Mouse (Mus musculus): ENCODE results near the gene Pnmal1. TPM values are rescaled to one million over a fixed set of nuclear protein-coding genes. Genes with fewer than 3 reads are reported as not detected.

Gene Pnmal1
- total RNA-seq (2022) = not detected

- no peak for DNase-seq (ENCODE audit: low spot score)
These were observed at the start of gene Pnmal1 for GRCm38 (mm10) chr7:16959539-16960187. Pnmal1 (plus strand) TSS chr7:16959679.

- DNase-seq (ENCODE audit: low spot score) = no peak
These were observed 49.6 kb upstream of the Pnmal1 start for GRCm38 (mm10) chr7:16909909-16910308.

GRCm38 (mm10) chr7:16911904-16912303 lies 47.6 kb upstream of the Pnmal1 start:
- DNase-seq (ENCODE audit: low spot score) = no peak

GRCm38 (mm10) chr7:16912360-16912759 lies 47.1 kb upstream of the Pnmal1 start:
- DNase-seq (ENCODE audit: low spot score) = peak; percentile 54

GRCm38 (mm10) chr7:16913806-16914452 lies 45.5 kb upstream of the Pnmal1 start:
- DNase-seq (ENCODE audit: low spot score) = peak; percentile 79

GRCm38 (mm10) chr7:16914453-16915343 lies 44.8 kb upstream of the Pnmal1 start:
- DNase-seq (ENCODE audit: low spot score) = no peak

GRCm38 (mm10) chr7:16915461-16916340 lies 43.8 kb upstream of the Pnmal1 start:
- no peak for DNase-seq (ENCODE audit: low spot score)

GRCm38 (mm10) chr7:16916342-16917265 lies 42.9 kb upstream of the Pnmal1 start:
- DNase-seq (ENCODE audit: low spot score) = no peak

GRCm38 (mm10) chr7:16917447-16917846 lies 42.0 kb upstream of the Pnmal1 start:
- DNase-seq (ENCODE audit: low spot score) = no peak

GRCm38 (mm10) chr7:16918014-16918413 lies 41.5 kb upstream of the Pnmal1 start:
- DNase-seq (ENCODE audit: low spot score) = no peak

GRCm38 (mm10) chr7:16918670-16919069 lies 40.8 kb upstream of the Pnmal1 start:
- DNase-seq (ENCODE audit: low spot score) = no peak

- DNase-seq (ENCODE audit: low spot score) = no peak
These were observed 39.9 kb upstream of the Pnmal1 start for GRCm38 (mm10) chr7:16919395-16920149.

GRCm38 (mm10) chr7:16920150-16920579 lies 39.3 kb upstream of the Pnmal1 start:
- DNase-seq (ENCODE audit: low spot score) = no peak

- no peak for DNase-seq (ENCODE audit: low spot score)
These were observed 38.4 kb upstream of the Pnmal1 start for GRCm38 (mm10) chr7:16920818-16921791.

- no peak for DNase-seq (ENCODE audit: low spot score)
These were observed 37.6 kb upstream of the Pnmal1 start for GRCm38 (mm10) chr7:16921881-16922335.

GRCm38 (mm10) chr7:16922360-16922973 lies 37.0 kb upstream of the Pnmal1 start:
- DNase-seq (ENCODE audit: low spot score) = no peak

- no peak for DNase-seq (ENCODE audit: low spot score)
These were observed 36.0 kb upstream of the Pnmal1 start for GRCm38 (mm10) chr7:16923283-16924036.

All from heart, adult 8-10 months (tissue).